Mouse (Mus musculus) midbrain, postnatal 0 days (tissue): ENCODE measurements around the gene Exosc7. TPM values are rescaled to one million over a fixed set of nuclear protein-coding genes. Genes with fewer than 3 reads are reported as not detected.
A peak's percentile ranks its signal among the peaks of the same experiment; 100 is the strongest.

Source experiments
- ATAC-seq: fragments of 200-750 bp; cut with Nextera tagmentation; 2 replicates; pipeline ENCODE4 v1.8.0; 2017; ENCODE audit warnings: moderate number of reproducible peaks, mild to moderate bottlenecking, moderate TSS enrichment, moderate library complexity; ENCODE audit not compliant: low FRiP score
- DNase-seq: peaks from one replicate; pipeline ENCODE4 v3.0.0-alpha.2; 2015; ENCODE audit warnings: low spot score
- H3K27ac ChIP-seq: fragments of 300-500 bp; sonication (generic); 2 replicates; pipeline ENCODE4 v1.5.1; 2014; ENCODE audit warnings: low read depth, mild to moderate bottlenecking, low read length, mixed read lengths
- H3K27me3 ChIP-seq: fragments of 300-500 bp; sonication (generic); 2 replicates; pipeline ENCODE4 v1.6.1; 2014; ENCODE audit warnings: low read length, control low read depth, mixed read lengths; ENCODE audit not compliant: insufficient read depth
- H3K36me3 ChIP-seq: fragments of 300-500 bp; sonication (generic); 2 replicates; pipeline ENCODE4 v1.6.1; 2014; ENCODE audit warnings: low read length, control low read depth, mixed read lengths; ENCODE audit not compliant: insufficient read depth
- H3K4me1 ChIP-seq: fragments of 300-500 bp; sonication (generic); 2 replicates; pipeline ENCODE4 v1.6.1; 2014; ENCODE audit warnings: mild to moderate bottlenecking, control low read depth, antibody characterized with exemption, low read length, mixed read lengths; ENCODE audit not compliant: insufficient read depth
- H3K4me2 ChIP-seq: fragments of 300-500 bp; sonication (generic); 2 replicates; pipeline ENCODE4 v1.6.1; 2014; ENCODE audit warnings: low read depth, mild to moderate bottlenecking, low read length, mixed read lengths; ENCODE audit not compliant: poor library complexity, severe bottlenecking
- H3K4me3 ChIP-seq: fragments of 300-500 bp; sonication (generic); 2 replicates; pipeline ENCODE4 v1.5.1; 2014; ENCODE audit warnings: low read depth, mild to moderate bottlenecking, low read length, moderate library complexity
- H3K9ac ChIP-seq: fragments of 300-500 bp; sonication (generic); replicated peaks from 2 replicates; pipeline ENCODE4 v1.6.1; 2014; ENCODE audit warnings: mild to moderate bottlenecking, low read length, moderate library complexity, mixed read lengths; ENCODE audit not compliant: poor library complexity, severe bottlenecking
- H3K9me3 ChIP-seq: fragments of 300-500 bp; sonication (generic); 2 replicates; pipeline ENCODE4 v1.6.1; 2016; ENCODE audit warnings: low read length, control low read depth
- CTCF ChIP-seq: IDR thresholded peaks from 2 replicates; pipeline ENCODE4 v1.5.1; 2016; ENCODE audit warnings: antibody characterized with exemption, mild to moderate bottlenecking
- WGBS: fragments of 180-500 bp; shearing (Covaris S2); extraction: QIAGEN DNeasy Blood & Tissue Kit; methylation state at CpG from one replicate; pipeline ENCODE4 v1.1.7; 2014; 5-methylcytosine and 5-hydroxymethylcytosine counted together
- polyA plus RNA-seq: library from polyadenylated mRNA; unstranded; fragments of >200 nt; fragmentation: Nextera tagmentation; extraction: Ambion mirVana; gene quantifications from 2 replicates; pipeline ENCODE4 v1.2.1, GENCODE M21; 2015
- total RNA-seq: library from RNA; depleted of rRNA; stranded (reverse); fragments of >200 nt; gene quantifications from 2 replicates; pipeline ENCODE4 v1.2.3, GENCODE M21; 2014

The Exosc7 gene
- total and polyA plus RNA-seq, 2 experiments from 2014 or later: 21.4 to 61.1 TPM

GRCm38 (mm10) chr9:123158125-123158836, 45.3 kb downstream of the Exosc7 start:
- Histone ChIP-seq H3K4me1 (no peaks in the 10 kb centered on the region), H3K4me2 (no peak overlapping the region), H3K36me3 (no peaks in the 10 kb centered on the region), H3K27ac (no peak overlapping the region), H3K9me3 (no peaks in the 10 kb centered on the region), H3K9ac (no peak overlapping the region), H3K4me3 (no peak overlapping the region), H3K27me3 (no peaks in the 10 kb centered on the region)
- TF ChIP-seq CTCF: peak; percentile 77
- peak; percentile 62 for DNase-seq
- WGBS: 60% methylated on average over 8 of the region's 8 CpGs
- no peak for ATAC-seq

GRCm38 (mm10) chr9:123159330-123159729, 46.3 kb downstream of the Exosc7 start:
- Histone ChIP-seq H3K36me3 (no peaks in the 10 kb centered on the region), H3K27me3 (no peaks in the 10 kb centered on the region), H3K9me3 (no peaks in the 10 kb centered on the region), H3K4me1 (no peaks in the 10 kb centered on the region), H3K27ac (no peak overlapping the region), H3K9ac (no peak overlapping the region), H3K4me2 (no peak overlapping the region), H3K4me3 (no peak overlapping the region)
- ATAC-seq: no peak
- TF ChIP-seq CTCF: peak; percentile 92
- 55% methylated on average over 7 of the region's 7 CpGs for WGBS
- DNase-seq: peak; percentile 84

- no peak for TF ChIP-seq CTCF
- ATAC-seq (no peak), DNase-seq (no peak)
- Histone ChIP-seq H3K36me3 (no peaks in the 10 kb centered on the region), H3K9ac (no peak overlapping the region), H3K4me2 (no peak overlapping the region), H3K4me3 (no peak overlapping the region), H3K27ac (no peak overlapping the region), H3K4me1 (no peaks in the 10 kb centered on the region), H3K9me3 (no peaks in the 10 kb centered on the region), H3K27me3 (no peaks in the 10 kb centered on the region)
- 83% methylated on average over 2 of the region's 2 CpGs for WGBS
Observed at GRCm38 (mm10) chr9:123161792-123162191, 48.8 kb downstream of the Exosc7 start.

GRCm38 (mm10) chr9:123162985-123163694, 50.1 kb downstream of the Exosc7 start:
- H3K4me1 ChIP-seq: no peaks in the 10 kb centered on the region
- no peak for TF ChIP-seq CTCF
- no peaks in the 10 kb centered on the region for H3K36me3 ChIP-seq
- no peak overlapping the region for H3K9ac ChIP-seq
- no peak for DNase-seq
- H3K4me2 ChIP-seq: no peak overlapping the region
- no peaks in the 10 kb centered on the region for H3K27me3 ChIP-seq
- no peak overlapping the region for H3K4me3 ChIP-seq
- ATAC-seq: peak; percentile 40; the same call in 1 of the 2 replicates
- 82% methylated on average over 4 of the region's 4 CpGs for WGBS
- H3K27ac ChIP-seq: no peak overlapping the region
- H3K9me3 ChIP-seq: no peaks in the 10 kb centered on the region

- DNase-seq (no peak), ATAC-seq (no peak)
- Histone ChIP-seq H3K4me1 (no peaks in the 10 kb centered on the region), H3K9ac (no peak overlapping the region), H3K4me3 (no peak overlapping the region), H3K9me3 (no peaks in the 10 kb centered on the region), H3K36me3 (no peaks in the 10 kb centered on the region), H3K4me2 (no peak overlapping the region), H3K27ac (no peak overlapping the region), H3K27me3 (no peaks in the 10 kb centered on the region)
- TF ChIP-seq CTCF: no peak
- WGBS: 69% methylated on average over 3 of the region's 3 CpGs
Observed at GRCm38 (mm10) chr9:123165781-123166443, 52.9 kb downstream of the Exosc7 start.

GRCm38 (mm10) chr9:123173760-123174159, 60.7 kb downstream of the Exosc7 start:
- no peak for ATAC-seq
- H3K4me3 ChIP-seq: no peak overlapping the region
- no peaks in the 10 kb centered on the region for H3K9me3 ChIP-seq
- no peak overlapping the region for H3K4me2 ChIP-seq
- TF ChIP-seq CTCF: no peak
- 92% methylated on average over 6 of the region's 6 CpGs for WGBS
- H3K4me1 ChIP-seq: no peaks in the 10 kb centered on the region
- H3K9ac ChIP-seq: no peak overlapping the region
- no peak overlapping the region for H3K27ac ChIP-seq
- H3K27me3 ChIP-seq: no peaks in the 10 kb centered on the region
- no peak for DNase-seq
- H3K36me3 ChIP-seq: no peaks in the 10 kb centered on the region
